Mouse (Mus musculus): ENCODE results near the gene Zfp92.

DNA sequence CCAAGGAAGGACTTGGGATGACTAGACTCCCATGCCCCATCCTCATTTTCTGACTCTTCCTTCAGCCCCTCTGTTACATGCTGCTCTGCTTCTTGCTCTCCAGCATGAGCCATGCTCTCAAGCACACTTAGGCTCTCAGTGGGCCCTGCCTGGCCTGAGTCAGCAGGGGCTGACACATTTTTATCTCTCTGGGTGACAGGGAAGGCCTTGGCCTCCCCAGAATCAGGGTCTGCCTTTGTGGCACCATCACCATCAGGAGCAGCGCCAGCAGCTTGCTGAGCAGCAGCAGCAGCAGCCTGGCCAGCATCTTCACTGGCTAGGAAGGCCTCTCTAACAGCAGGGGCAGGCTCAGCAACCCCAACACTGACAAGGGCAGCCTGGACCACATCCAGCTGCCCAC, 14.4 kb upstream of the Zfp92 start:
- TF ChIP-seq POLR2A (IDR thresholded peaks at IDR 0.05; ENCODE audit: low read depth, low read length) (no peak), CTCF (IDR thresholded peaks at IDR 0.05; ENCODE audit: extremely low read depth, insufficient read length, insufficient replicate concordance, low read depth, low read length) (no peak)

All from small intestine, adult 2 months (tissue).